Mouse (Mus musculus) olfactory bulb, adult 2 months (tissue): ENCODE results near the gene Angptl7.

Source experiments
- CTCF ChIP-seq: fragments of 200-500 bp; IDR thresholded peaks from 2 replicates; pipeline ENCODE4 v1.5.1; 2012; ENCODE audit warnings: low read depth, mild to moderate bottlenecking, low read length, moderate library complexity; ENCODE audit not compliant: insufficient read depth
- POLR2A ChIP-seq: fragments of 200-500 bp; IDR thresholded peaks from 2 replicates; pipeline ENCODE4 v1.6.1; 2012; ENCODE audit warnings: mild to moderate bottlenecking, low read depth, low read length, moderate library complexity; ENCODE audit not compliant: insufficient read depth

GRCm38 (mm10) chr4:148530778-148531177 lies 30.5 kb upstream of the Angptl7 start:
- TF ChIP-seq POLR2A (no peak), CTCF (no peak)
